Mouse (Mus musculus): ENCODE measurements around the gene Gna13. TPM values are rescaled to one million over a fixed set of nuclear protein-coding genes. Genes with fewer than 3 reads are reported as not detected.

Gna13 gene
- 29.7 and 38.2 TPM in 2 replicates for polyA plus RNA-seq (2015; fragmentation: Nextera tagmentation; extraction: Ambion mirVana)

DNA sequence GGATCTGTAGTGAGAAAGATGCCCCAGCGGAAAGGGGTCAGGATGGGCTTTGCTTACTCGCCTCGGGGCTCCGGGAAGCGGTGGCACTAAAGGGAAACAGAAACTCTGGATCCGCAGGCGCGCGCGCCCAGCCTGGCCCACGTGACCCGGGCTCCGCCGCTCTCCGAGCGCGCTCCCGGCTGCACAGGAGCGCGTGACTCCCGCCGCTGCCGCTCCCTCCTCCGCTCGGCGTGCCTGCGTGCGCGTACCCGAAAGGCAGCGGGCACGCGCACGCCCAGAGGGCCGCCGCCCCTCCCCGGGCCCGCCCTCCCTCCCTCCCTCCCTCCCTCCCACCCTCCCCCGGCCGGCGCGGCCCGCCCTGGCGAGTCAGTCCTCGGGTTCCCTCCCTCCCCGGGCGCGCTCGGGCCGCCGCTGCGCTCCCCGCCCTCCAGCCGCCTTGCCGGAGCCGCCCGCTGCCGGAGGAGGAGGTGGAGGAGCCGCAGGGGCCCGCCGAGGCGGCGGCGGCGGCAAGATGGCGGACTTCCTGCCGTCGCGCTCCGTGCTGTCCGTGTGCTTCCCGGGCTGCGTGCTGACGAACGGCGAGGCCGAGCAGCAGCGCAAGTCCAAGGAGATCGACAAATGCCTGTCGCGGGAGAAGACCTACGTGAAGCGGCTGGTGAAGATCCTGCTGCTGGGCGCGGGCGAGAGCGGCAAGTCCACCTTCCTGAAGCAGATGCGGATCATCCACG lies at the start of gene Gna13:
Gene Gna13 (plus strand): TSS at position 369 of the 728 bp plus-strand sequence.

GRCm38 (mm10) chr11:109413617-109414016 lies 51.0 kb downstream of the Gna13 start, which contains the start of gene 9930022D16Rik:
9930022D16Rik (plus strand) TSS chr11:109413917.

DNA sequence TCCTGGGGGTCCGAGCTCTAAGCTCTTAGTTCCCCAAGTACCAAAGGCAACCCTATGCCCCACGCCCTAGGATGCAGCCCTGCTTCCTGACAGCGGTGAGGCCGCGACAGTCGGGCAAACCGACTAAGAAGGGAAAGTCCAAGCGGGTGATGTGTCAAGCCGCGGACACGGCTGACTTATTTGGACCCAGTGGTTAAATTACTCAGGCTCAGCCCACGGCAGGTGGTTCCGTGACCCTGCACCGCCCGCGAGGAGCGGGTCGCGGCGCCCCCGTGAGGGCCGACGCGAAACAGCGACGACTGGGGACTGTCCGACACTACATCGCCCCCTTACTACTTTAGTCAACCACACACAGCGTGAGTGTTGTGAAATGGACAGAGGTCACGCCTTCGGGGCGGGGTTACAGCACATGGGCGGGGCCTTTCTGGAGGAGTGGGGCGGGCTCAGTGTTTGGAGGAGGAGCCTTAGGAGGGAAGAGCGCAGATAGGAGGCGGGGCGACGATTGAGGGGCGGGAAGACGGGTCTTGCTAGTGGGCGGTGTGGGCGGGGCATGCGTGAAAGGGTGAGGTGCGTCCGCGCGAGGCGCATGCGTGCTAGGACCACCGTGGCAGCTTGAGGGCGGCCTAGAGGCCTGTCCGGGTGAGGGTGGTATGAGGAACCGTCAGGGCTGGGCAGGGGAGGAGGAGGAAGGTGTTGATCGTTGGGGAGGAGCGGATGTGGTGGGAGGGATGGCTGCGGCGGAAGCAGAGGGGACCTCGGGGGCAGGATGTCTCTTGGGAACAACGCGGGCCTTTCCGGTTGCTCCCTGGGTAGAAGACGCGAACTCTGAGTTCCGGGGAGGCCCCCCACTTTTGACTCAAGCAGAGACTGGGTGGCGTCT lies 63.0 kb downstream of the Gna13 start, which contains the start of gene Amz2:
Gene Amz2 (plus strand): TSS at position 555 of the 880 bp plus-strand sequence.

Other genes with a start within 250 kb of the Gna13 start
- gene E030025P04Rik, start 218.5 kb upstream of the Gna13 start, polyA plus RNA-seq (2015; fragmentation: Nextera tagmentation; extraction: Ambion mirVana), result not detected in 2 replicates
- gene Rgs9, start 64.7 kb upstream of the Gna13 start, polyA plus RNA-seq (2015; fragmentation: Nextera tagmentation; extraction: Ambion mirVana), result 15.9 and 19.7 TPM in 2 replicates
- gene 9930022D16Rik, start 51.1 kb downstream of the Gna13 start, polyA plus RNA-seq (2015; fragmentation: Nextera tagmentation; extraction: Ambion mirVana), result 0.05 TPM in 1 of 2 replicates, not detected in the other
- 37.6 and 38.7 TPM in 2 replicates for gene Amz2, start 63.1 kb downstream of the Gna13 start, polyA plus RNA-seq (2015; fragmentation: Nextera tagmentation; extraction: Ambion mirVana)
- 4.3 and 6.5 TPM in 2 replicates for gene Arsg, start 110.5 kb downstream of the Gna13 start, polyA plus RNA-seq (2015; fragmentation: Nextera tagmentation; extraction: Ambion mirVana)
- 5.8 and 8.2 TPM in 2 replicates for gene Slc16a6, start 110.8 kb downstream of the Gna13 start, polyA plus RNA-seq (2015; fragmentation: Nextera tagmentation; extraction: Ambion mirVana)
- gene Wipi1, start 249.1 kb downstream of the Gna13 start, polyA plus RNA-seq (2015; fragmentation: Nextera tagmentation; extraction: Ambion mirVana), result 23.0 and 25.2 TPM in 2 replicates